Mouse (Mus musculus): ENCODE data around the gene Zfp524.

GRCm38 (mm10) chr7:4996003-4996895 is 18.0 kb upstream of the Zfp524 start, which contains the start of gene Zfp579:
- TF ChIP-seq CTCF (IDR thresholded peaks at IDR 0.05; ENCODE audit: low read depth), result no peak
- no peak for TF ChIP-seq EP300 (IDR thresholded peaks at IDR 0.05; ENCODE audit: low read depth)
